Mouse (Mus musculus) kidney, postnatal 10 days (tissue): ENCODE measurements around the gene Mrpl51.

Source experiments
- DNase-seq: peaks from one replicate; pipeline ENCODE4 v3.0.0; 2021; ENCODE audit warnings: mixed read lengths

The Mrpl51 gene

DNA sequence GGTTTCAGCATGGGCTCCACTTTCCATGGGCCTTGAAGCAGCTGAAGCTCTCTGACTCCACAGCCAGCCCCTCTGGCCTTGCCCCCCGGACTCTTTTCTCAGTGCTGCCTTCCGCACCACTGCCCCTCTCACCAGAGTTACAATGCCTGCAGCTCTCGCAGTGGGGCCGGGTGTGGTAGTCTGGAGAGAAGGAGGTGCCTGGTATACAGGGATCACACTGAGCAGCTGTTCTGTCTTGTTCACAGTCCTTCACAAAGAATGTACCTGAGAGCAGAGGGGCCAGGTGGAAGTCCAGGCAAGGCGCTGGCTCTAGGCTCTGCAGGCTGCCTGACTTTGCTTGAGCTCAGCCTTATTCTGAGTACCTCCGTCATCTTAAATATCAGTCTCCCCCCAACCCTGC lies 44.7 kb downstream of the Mrpl51 start:
- no peak for DNase-seq

- no peak for DNase-seq
Measured at GRCm38 (mm10) chr6:125236782-125237181, 45.2 kb downstream of the Mrpl51 start, which contains the start of gene Cd27. Gene Cd27, minus strand, starts transcription at chr6:125237010.

DNA sequence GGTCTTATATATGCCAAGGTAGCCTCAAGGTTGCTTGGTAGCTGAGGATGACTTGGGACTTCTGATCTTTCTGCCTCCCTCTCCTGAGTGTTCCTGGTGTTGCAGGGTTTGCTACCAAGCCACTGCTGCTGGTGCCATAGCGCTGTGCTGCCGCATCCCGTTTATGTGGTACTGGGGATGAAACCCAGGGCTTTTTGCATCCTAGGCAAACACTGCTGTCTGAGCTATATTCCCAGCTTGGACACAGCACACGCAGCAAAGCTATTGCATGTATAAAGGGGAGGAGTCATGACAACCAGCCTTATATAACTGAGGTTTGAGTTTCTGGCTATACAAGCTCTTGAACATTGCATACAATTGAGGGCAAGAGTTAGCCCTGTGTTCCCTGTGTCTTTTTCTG lies 45.8 kb downstream of the Mrpl51 start:
- no peak for DNase-seq

GRCm38 (mm10) chr6:125238396-125238795 lies 46.8 kb downstream of the Mrpl51 start:
- DNase-seq, result peak; percentile 38

GRCm38 (mm10) chr6:125239547-125239946 lies 47.9 kb downstream of the Mrpl51 start:
- DNase-seq, result no peak

DNA sequence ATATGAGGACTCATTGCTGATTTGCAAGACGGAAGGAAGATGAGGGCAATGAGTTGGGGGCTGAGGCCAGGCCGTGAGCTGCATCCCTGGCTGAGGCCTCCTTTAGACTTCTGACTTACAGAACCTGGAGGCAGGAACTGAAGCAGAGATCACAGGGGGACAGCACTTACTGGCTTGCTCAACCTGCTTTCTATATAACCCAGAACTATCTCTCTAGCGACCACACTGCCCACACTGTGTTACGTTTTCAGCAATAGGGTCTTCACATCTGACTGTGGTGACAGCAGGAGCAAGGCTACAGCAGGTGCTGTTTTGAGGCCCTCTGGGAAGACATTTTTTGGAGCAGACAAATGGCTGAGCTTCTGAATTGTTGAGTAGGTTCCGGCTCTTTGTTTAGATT lies 49.0 kb downstream of the Mrpl51 start:
- DNase-seq, result no peak

DNA sequence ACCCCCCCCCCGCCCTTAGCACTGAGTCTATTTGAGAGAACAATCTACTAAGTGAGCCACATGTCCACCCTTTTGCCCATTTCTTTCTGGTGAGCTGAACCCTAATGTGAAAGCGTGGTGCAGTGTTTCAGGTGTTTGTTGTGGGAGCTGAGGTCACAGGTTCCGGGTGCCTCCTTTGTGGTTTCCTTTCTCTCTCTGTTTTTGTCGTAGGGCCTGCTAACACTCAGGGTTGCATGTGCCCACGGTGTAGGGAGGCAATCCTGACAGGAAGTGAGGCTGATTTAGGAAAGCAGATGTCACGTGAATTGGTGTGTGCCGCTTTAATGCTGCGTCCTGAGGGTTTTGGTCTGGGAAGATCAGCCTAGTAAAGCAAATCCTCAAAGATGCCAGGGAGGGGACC lies 50.0 kb downstream of the Mrpl51 start:
- no peak for DNase-seq

GRCm38 (mm10) chr6:125244551-125244950 lies 53.0 kb downstream of the Mrpl51 start:
- DNase-seq, result no peak
